Mouse (Mus musculus): Measurements from ENCODE around the gene Tmem217. TPM values are rescaled to one million over a fixed set of nuclear protein-coding genes. Genes with fewer than 3 reads are reported as not detected.

The Tmem217 gene
- not detected for polyA plus RNA-seq (2012; fragmentation: generic; extraction: Trizol)
- long read RNA-seq, experiment 1 = 0 reads
- long read RNA-seq, experiment 2 = 0 reads

DNA sequence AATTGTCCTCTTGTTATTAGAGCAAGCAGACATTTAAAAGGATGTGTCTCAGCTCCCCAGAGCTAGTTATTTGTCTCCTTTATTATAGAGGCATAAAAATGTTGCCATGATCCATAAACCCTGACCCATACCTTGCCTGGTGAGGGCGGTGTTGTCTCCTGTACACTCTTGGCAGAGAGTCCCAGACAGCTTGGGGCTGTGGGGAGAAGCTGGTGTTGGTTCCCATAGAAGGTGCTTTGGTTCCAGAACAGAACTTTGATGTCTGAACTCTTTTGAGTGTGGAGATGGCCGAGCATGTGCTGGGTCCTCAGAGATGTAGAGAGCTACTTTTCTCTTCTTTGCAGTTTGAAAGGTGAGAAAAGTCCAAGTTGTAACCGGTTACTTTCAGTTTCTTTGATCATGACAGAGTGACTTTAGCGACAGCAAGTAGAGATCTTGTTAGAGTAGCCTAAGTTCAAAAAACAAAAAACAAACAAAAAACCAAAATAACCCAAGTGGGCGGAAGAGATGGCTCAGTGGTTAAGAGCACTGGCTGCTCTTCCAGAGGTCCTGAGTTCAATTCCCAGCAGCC, at the start of gene Tmem217:
Tmem217 (minus strand) TSS at position 224 of the 571 bp plus-strand sequence.
- Histone ChIP-seq H3K36me3 (ENCODE audit: control insufficient read depth, insufficient read depth) (no peaks in the 10 kb centered on the region), H3K4me3 (ENCODE audit: insufficient read depth, poor library complexity, severe bottlenecking) (no peak within 1 kb of the TSS)

DNA sequence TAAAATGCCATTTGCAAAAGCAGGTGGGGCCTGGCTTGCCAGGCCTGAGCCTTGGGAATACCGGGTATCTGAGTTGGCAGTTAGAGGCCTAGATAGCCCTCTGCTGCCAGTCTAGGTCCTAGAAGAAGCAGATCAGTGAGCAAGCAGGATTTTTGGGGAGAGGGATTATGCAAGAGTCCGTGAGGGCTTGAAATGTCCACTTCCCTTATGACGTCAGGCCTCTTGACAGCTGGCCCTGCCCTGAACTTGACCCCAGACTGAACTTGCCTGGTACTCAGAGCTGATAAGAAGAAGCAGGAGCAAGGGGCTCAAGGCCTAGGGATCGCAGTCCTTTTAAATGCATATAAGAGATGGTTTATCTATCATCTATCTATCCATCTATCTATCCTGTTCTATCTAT, 49.2 kb upstream of the Tmem217 start:
- Histone ChIP-seq H3ac (ENCODE audit: control insufficient read depth, insufficient read length, low read depth) (no peak overlapping the region), H3K79me2 (ENCODE audit: control insufficient read depth, insufficient read depth) (no peaks in the 10 kb centered on the region), H3K4me3 (ENCODE audit: insufficient read depth, poor library complexity, severe bottlenecking) (no peak overlapping the region), H3K27me3 (ENCODE audit: control insufficient read depth, insufficient read depth, insufficient read length) (no peaks in the 10 kb centered on the region), H3K79me3 (ENCODE audit: low read depth) (no peaks in the 10 kb centered on the region), H3K36me3 (ENCODE audit: control insufficient read depth, insufficient read depth) (no peaks in the 10 kb centered on the region)
- no peak for TF ChIP-seq FOSL1 (IDR thresholded peaks at IDR 0.05; ENCODE audit: insufficient read depth, low read length, poor library complexity, severe bottlenecking)

More for the DNA sequence above, at the start of gene Tmem217:
- H3K27me3 ChIP-seq (ENCODE audit: control insufficient read depth, insufficient read depth, insufficient read length) = no peaks in the 10 kb centered on the region
- H3K79me3 ChIP-seq (ENCODE audit: low read depth) = peaks cover 6% of the 10 kb centered on the region
- H3ac ChIP-seq (ENCODE audit: control insufficient read depth, insufficient read length, low read depth) = no peak within 1 kb of the TSS
- TF ChIP-seq MYOG (IDR thresholded peaks at IDR 0.05; ENCODE audit: control insufficient read depth, extremely low read depth, insufficient read length) = no peak
- TF ChIP-seq CEBPB (IDR thresholded peaks at IDR 0.05; ENCODE audit: low read depth) = no peak
- TF ChIP-seq USF1 (IDR thresholded peaks at IDR 0.05; ENCODE audit: low read depth) = no peak
- TF ChIP-seq MAX (IDR thresholded peaks at IDR 0.05) = no peak
- no peak for TF ChIP-seq MYOD1 (IDR thresholded peaks at IDR 0.05; ENCODE audit: control insufficient read depth, insufficient read length, low read depth)
- no peak for TF ChIP-seq FOSL1 (IDR thresholded peaks at IDR 0.05; ENCODE audit: insufficient read depth, low read length, poor library complexity, severe bottlenecking)
- H3K79me2 ChIP-seq (ENCODE audit: control insufficient read depth, insufficient read depth) = peaks cover 19% of the 10 kb centered on the region

GRCm38 (mm10) chr17:29599537-29599936, 47.4 kb upstream of the Tmem217 start:
- TF ChIP-seq MYOD1 (IDR thresholded peaks at IDR 0.05; ENCODE audit: control insufficient read depth, insufficient read length, low read depth) (no peak), USF1 (IDR thresholded peaks at IDR 0.05; ENCODE audit: low read depth) (no peak), FOSL1 (IDR thresholded peaks at IDR 0.05; ENCODE audit: insufficient read depth, low read length, poor library complexity, severe bottlenecking) (no peak), MAX (IDR thresholded peaks at IDR 0.05) (no peak), CEBPB (IDR thresholded peaks at IDR 0.05; ENCODE audit: low read depth) (no peak), MYOG (IDR thresholded peaks at IDR 0.05; ENCODE audit: control insufficient read depth, extremely low read depth, insufficient read length) (no peak), CTCF (IDR thresholded peaks at IDR 0.05; ENCODE audit: control insufficient read depth, insufficient read depth, insufficient read length) (no peak)
- no peak overlapping the region for H3ac ChIP-seq (ENCODE audit: control insufficient read depth, insufficient read length, low read depth)
- H3K27me3 ChIP-seq (ENCODE audit: control insufficient read depth, insufficient read depth, insufficient read length) = no peaks in the 10 kb centered on the region
- no peak overlapping the region for H3K4me3 ChIP-seq (ENCODE audit: insufficient read depth, poor library complexity, severe bottlenecking)
- H3K79me3 ChIP-seq (ENCODE audit: low read depth) = no peaks in the 10 kb centered on the region
- no peaks in the 10 kb centered on the region for H3K79me2 ChIP-seq (ENCODE audit: control insufficient read depth, insufficient read depth)
- H3K36me3 ChIP-seq (ENCODE audit: control insufficient read depth, insufficient read depth) = no peaks in the 10 kb centered on the region

DNA sequence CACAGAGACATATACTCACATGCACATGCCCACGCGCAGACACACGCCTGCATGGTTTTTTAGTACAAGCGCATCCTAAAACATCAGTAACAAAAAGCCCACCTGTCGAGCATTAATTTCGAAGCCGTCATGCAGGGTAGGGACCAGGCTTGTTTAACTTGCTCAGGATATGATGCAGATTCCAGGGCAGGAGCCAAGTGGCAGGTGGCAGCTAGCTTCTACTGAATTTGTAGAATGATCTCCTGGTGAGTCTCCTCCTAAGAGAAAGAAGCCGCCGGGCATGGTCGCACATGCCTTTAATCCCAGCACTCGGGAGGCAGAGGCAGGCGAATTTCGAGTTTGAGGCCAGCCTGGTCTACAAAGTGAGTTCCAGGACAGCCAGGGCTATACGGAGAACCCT, 46.9 kb upstream of the Tmem217 start:
- no peak overlapping the region for H3K4me3 ChIP-seq (ENCODE audit: insufficient read depth, poor library complexity, severe bottlenecking)
- H3ac ChIP-seq (ENCODE audit: control insufficient read depth, insufficient read length, low read depth) = no peak overlapping the region
- no peaks in the 10 kb centered on the region for H3K36me3 ChIP-seq (ENCODE audit: control insufficient read depth, insufficient read depth)
- no peak for TF ChIP-seq FOSL1 (IDR thresholded peaks at IDR 0.05; ENCODE audit: insufficient read depth, low read length, poor library complexity, severe bottlenecking)
- TF ChIP-seq CTCF (IDR thresholded peaks at IDR 0.05; ENCODE audit: control insufficient read depth, insufficient read depth, insufficient read length) = no peak
- no peak for TF ChIP-seq MAX (IDR thresholded peaks at IDR 0.05)
- no peak for TF ChIP-seq MYOD1 (IDR thresholded peaks at IDR 0.05; ENCODE audit: control insufficient read depth, insufficient read length, low read depth)
- no peak for TF ChIP-seq USF1 (IDR thresholded peaks at IDR 0.05; ENCODE audit: low read depth)
- TF ChIP-seq CEBPB (IDR thresholded peaks at IDR 0.05; ENCODE audit: low read depth) = no peak
- TF ChIP-seq MYOG (IDR thresholded peaks at IDR 0.05; ENCODE audit: control insufficient read depth, extremely low read depth, insufficient read length) = no peak
- no peaks in the 10 kb centered on the region for H3K79me2 ChIP-seq (ENCODE audit: control insufficient read depth, insufficient read depth)
- H3K27me3 ChIP-seq (ENCODE audit: control insufficient read depth, insufficient read depth, insufficient read length) = no peaks in the 10 kb centered on the region
- H3K79me3 ChIP-seq (ENCODE audit: low read depth) = no peaks in the 10 kb centered on the region

GRCm38 (mm10) chr17:29596771-29597132, 44.6 kb upstream of the Tmem217 start:
- H3K36me3 ChIP-seq (ENCODE audit: control insufficient read depth, insufficient read depth) = no peaks in the 10 kb centered on the region
- no peaks in the 10 kb centered on the region for H3K27me3 ChIP-seq (ENCODE audit: control insufficient read depth, insufficient read depth, insufficient read length)
- H3K4me3 ChIP-seq (ENCODE audit: insufficient read depth, poor library complexity, severe bottlenecking) = no peak overlapping the region
- no peaks in the 10 kb centered on the region for H3K79me2 ChIP-seq (ENCODE audit: control insufficient read depth, insufficient read depth)
- no peak for TF ChIP-seq MYOD1 (IDR thresholded peaks at IDR 0.05; ENCODE audit: control insufficient read depth, insufficient read length, low read depth)
- TF ChIP-seq CTCF (IDR thresholded peaks at IDR 0.05; ENCODE audit: control insufficient read depth, insufficient read depth, insufficient read length) = no peak
- no peak for TF ChIP-seq MAX (IDR thresholded peaks at IDR 0.05)
- TF ChIP-seq MYOG (IDR thresholded peaks at IDR 0.05; ENCODE audit: control insufficient read depth, extremely low read depth, insufficient read length) = no peak
- TF ChIP-seq FOSL1 (IDR thresholded peaks at IDR 0.05; ENCODE audit: insufficient read depth, low read length, poor library complexity, severe bottlenecking) = no peak
- TF ChIP-seq USF1 (IDR thresholded peaks at IDR 0.05; ENCODE audit: low read depth) = no peak
- TF ChIP-seq CEBPB (IDR thresholded peaks at IDR 0.05; ENCODE audit: low read depth) = no peak
- no peak overlapping the region for H3ac ChIP-seq (ENCODE audit: control insufficient read depth, insufficient read length, low read depth)
- H3K79me3 ChIP-seq (ENCODE audit: low read depth) = no peaks in the 10 kb centered on the region
